Mouse (Mus musculus): ENCODE data around the gene Zfp36. TPM values are rescaled to one million over a fixed set of nuclear protein-coding genes. Genes with fewer than 3 reads are reported as not detected.

The Zfp36 gene
- polyA plus RNA-seq, 1 experiment from 2014 or later, result 22.8 TPM

- WGBS, result 94% methylated on average over 20 of the region's 20 CpGs
- H3K4me3 ChIP-seq, result no peak overlapping the region
- no peak overlapping the region for H3K27ac ChIP-seq
- H3K27me3 ChIP-seq, result no peaks in the 10 kb centered on the region
- no peak overlapping the region for H3K4me2 ChIP-seq
- no peaks in the 10 kb centered on the region for H3K9me3 ChIP-seq
- H3K9ac ChIP-seq, result no peak overlapping the region
- peaks cover 78% of the 10 kb centered on the region for H3K36me3 ChIP-seq
- peaks cover 26% of the 10 kb centered on the region for H3K4me1 ChIP-seq
- no peak for ATAC-seq (ENCODE audit: insufficient number of reproducible peaks, low FRiP score, low TSS enrichment, low read depth)
Measured at GRCm38 (mm10) chr7:28361647-28362341, 18.3 kb downstream of the Zfp36 start.

- 91% methylated on average over 6 of the region's 6 CpGs for WGBS
- Histone ChIP-seq H3K4me3 (no peak overlapping the region), H3K27ac (no peak overlapping the region), H3K9me3 (no peaks in the 10 kb centered on the region), H3K9ac (no peak overlapping the region), H3K4me2 (no peak overlapping the region), H3K4me1 (peaks cover 29% of the 10 kb centered on the region), H3K36me3 (peaks cover 64% of the 10 kb centered on the region), H3K27me3 (no peaks in the 10 kb centered on the region)
- ATAC-seq (ENCODE audit: insufficient number of reproducible peaks, low FRiP score, low TSS enrichment, low read depth), result no peak
Measured at GRCm38 (mm10) chr7:28360291-28360690, 19.8 kb downstream of the Zfp36 start.

- Histone ChIP-seq H3K9me3 (no peaks in the 10 kb centered on the region), H3K9ac (no peak overlapping the region), H3K27me3 (no peaks in the 10 kb centered on the region), H3K4me1 (peaks cover 29% of the 10 kb centered on the region), H3K27ac (no peak overlapping the region), H3K4me3 (no peak overlapping the region), H3K36me3 (peaks cover 62% of the 10 kb centered on the region), H3K4me2 (no peak overlapping the region)
- WGBS, result 91% methylated on average over 10 of the region's 10 CpGs
- ATAC-seq (ENCODE audit: insufficient number of reproducible peaks, low FRiP score, low TSS enrichment, low read depth), result no peak
Measured at GRCm38 (mm10) chr7:28359854-28360253, 20.2 kb downstream of the Zfp36 start.

GRCm38 (mm10) chr7:28358431-28358830 is 21.6 kb downstream of the Zfp36 start:
- Histone ChIP-seq H3K36me3 (peaks cover 62% of the 10 kb centered on the region), H3K4me1 (peaks cover 29% of the 10 kb centered on the region), H3K4me3 (no peak overlapping the region), H3K27ac (peak overlapping the region; percentile 80), H3K27me3 (no peaks in the 10 kb centered on the region), H3K4me2 (no peak overlapping the region), H3K9ac (no peak overlapping the region), H3K9me3 (no peaks in the 10 kb centered on the region)
- ATAC-seq (ENCODE audit: insufficient number of reproducible peaks, low FRiP score, low TSS enrichment, low read depth), result no peak
- 48% methylated on average over 7 of the region's 7 CpGs for WGBS

- Histone ChIP-seq H3K27me3 (no peaks in the 10 kb centered on the region), H3K4me2 (no peak overlapping the region), H3K9me3 (no peaks in the 10 kb centered on the region), H3K27ac (peak overlapping the region; percentile 80), H3K9ac (no peak overlapping the region), H3K4me1 (peaks cover 30% of the 10 kb centered on the region), H3K4me3 (no peak overlapping the region), H3K36me3 (peaks cover 64% of the 10 kb centered on the region)
- 7% methylated on average over 5 of the region's 5 CpGs for WGBS
- ATAC-seq (ENCODE audit: insufficient number of reproducible peaks, low FRiP score, low TSS enrichment, low read depth), result no peak
Measured at GRCm38 (mm10) chr7:28357984-28358383, 22.1 kb downstream of the Zfp36 start.

GRCm38 (mm10) chr7:28356981-28357380 is 23.1 kb downstream of the Zfp36 start:
- Histone ChIP-seq H3K9ac (no peak overlapping the region), H3K9me3 (no peaks in the 10 kb centered on the region), H3K27me3 (no peaks in the 10 kb centered on the region), H3K4me2 (no peak overlapping the region), H3K4me1 (peaks cover 34% of the 10 kb centered on the region), H3K27ac (peak overlapping the region; percentile 80), H3K36me3 (peaks cover 62% of the 10 kb centered on the region), H3K4me3 (no peak overlapping the region)
- WGBS, result 6% methylated on average over 5 of the region's 5 CpGs
- peak; percentile 64 for ATAC-seq (ENCODE audit: insufficient number of reproducible peaks, low FRiP score, low TSS enrichment, low read depth)

GRCm38 (mm10) chr7:28355221-28355620 is 24.8 kb downstream of the Zfp36 start:
- Histone ChIP-seq H3K4me2 (no peak overlapping the region), H3K27me3 (no peaks in the 10 kb centered on the region), H3K9ac (no peak overlapping the region), H3K4me3 (no peak overlapping the region), H3K27ac (no peak overlapping the region), H3K36me3 (peaks cover 50% of the 10 kb centered on the region), H3K4me1 (peaks cover 41% of the 10 kb centered on the region), H3K9me3 (no peaks in the 10 kb centered on the region)
- no peak for ATAC-seq (ENCODE audit: insufficient number of reproducible peaks, low FRiP score, low TSS enrichment, low read depth)
- 86% methylated on average over 3 of the region's 3 CpGs for WGBS

GRCm38 (mm10) chr7:28354596-28354995 is 25.5 kb downstream of the Zfp36 start:
- Histone ChIP-seq H3K27ac (no peak overlapping the region), H3K4me1 (peaks cover 42% of the 10 kb centered on the region), H3K9ac (no peak overlapping the region), H3K4me3 (no peak overlapping the region), H3K36me3 (peaks cover 43% of the 10 kb centered on the region), H3K4me2 (no peak overlapping the region), H3K9me3 (no peaks in the 10 kb centered on the region), H3K27me3 (no peaks in the 10 kb centered on the region)
- ATAC-seq (ENCODE audit: insufficient number of reproducible peaks, low FRiP score, low TSS enrichment, low read depth), result no peak
- 91% methylated on average over 3 of the region's 3 CpGs for WGBS

GRCm38 (mm10) chr7:28354113-28354581 is 25.9 kb downstream of the Zfp36 start:
- no peaks in the 10 kb centered on the region for H3K9me3 ChIP-seq
- H3K4me3 ChIP-seq, result no peak overlapping the region
- 87% methylated on average over 3 of the region's 3 CpGs for WGBS
- peaks cover 45% of the 10 kb centered on the region for H3K4me1 ChIP-seq
- H3K4me2 ChIP-seq, result no peak overlapping the region
- H3K9ac ChIP-seq, result no peak overlapping the region
- H3K27me3 ChIP-seq, result no peaks in the 10 kb centered on the region
- H3K36me3 ChIP-seq, result peaks cover 39% of the 10 kb centered on the region
- no peak overlapping the region for H3K27ac ChIP-seq
- no peak for ATAC-seq (ENCODE audit: insufficient number of reproducible peaks, low FRiP score, low TSS enrichment, low read depth)

- no peaks in the 10 kb centered on the region for H3K9me3 ChIP-seq
- H3K4me1 ChIP-seq, result peaks cover 44% of the 10 kb centered on the region
- no peak overlapping the region for H3K27ac ChIP-seq
- H3K36me3 ChIP-seq, result peaks cover 36% of the 10 kb centered on the region
- H3K27me3 ChIP-seq, result no peaks in the 10 kb centered on the region
- no peak overlapping the region for H3K9ac ChIP-seq
- H3K4me3 ChIP-seq, result no peak overlapping the region
- 91% methylated on average over 2 of the region's 2 CpGs for WGBS
- no peak overlapping the region for H3K4me2 ChIP-seq
- ATAC-seq (ENCODE audit: insufficient number of reproducible peaks, low FRiP score, low TSS enrichment, low read depth), result no peak
Measured at GRCm38 (mm10) chr7:28353267-28353666, 26.8 kb downstream of the Zfp36 start.

- H3K9me3 ChIP-seq, result no peaks in the 10 kb centered on the region
- peak overlapping the region; percentile 95 for H3K9ac ChIP-seq
- WGBS, result 37% methylated on average over 4 of the region's 4 CpGs
- H3K4me2 ChIP-seq, result peak overlapping the region; percentile 70
- H3K36me3 ChIP-seq, result peaks cover 36% of the 10 kb centered on the region
- peak overlapping the region; percentile 85 for H3K4me3 ChIP-seq
- peaks cover 30% of the 10 kb centered on the region for H3K4me1 ChIP-seq
- H3K27me3 ChIP-seq, result no peaks in the 10 kb centered on the region
- no peak for ATAC-seq (ENCODE audit: insufficient number of reproducible peaks, low FRiP score, low TSS enrichment, low read depth)
- H3K27ac ChIP-seq, result no peak overlapping the region
Measured at GRCm38 (mm10) chr7:28351676-28352191, 28.3 kb downstream of the Zfp36 start.

GRCm38 (mm10) chr7:28350155-28350883 is 29.7 kb downstream of the Zfp36 start, which contains the start of gene Rps16:
Gene Rps16, plus strand, starts transcription at chr7:28350652.
- WGBS, result under 1% methylated on average over 43 of the region's 50 CpGs
- peaks cover 35% of the 10 kb centered on the region for H3K36me3 ChIP-seq
- no peaks in the 10 kb centered on the region for H3K9me3 ChIP-seq
- H3K9ac ChIP-seq, result peak within 1 kb of the TSS; percentile 95
- H3K27me3 ChIP-seq, result no peaks in the 10 kb centered on the region
- ATAC-seq (ENCODE audit: insufficient number of reproducible peaks, low FRiP score, low TSS enrichment, low read depth), result peak; percentile 93
- H3K4me1 ChIP-seq, result peaks cover 27% of the 10 kb centered on the region
- H3K4me3 ChIP-seq, result peak within 1 kb of the TSS; percentile 85
- peak within 1 kb of the TSS; percentile 70 for H3K4me2 ChIP-seq
- peak within 1 kb of the TSS; percentile 95 for H3K27ac ChIP-seq
